Mouse (Mus musculus): ENCODE data around the gene H2afy. TPM values are rescaled to one million over a fixed set of nuclear protein-coding genes. Genes with fewer than 3 reads are reported as not detected.

Gene H2afy
- polyA plus RNA-seq, 1 experiment from 2014 or later: 263 TPM

GRCm38 (mm10) chr13:56102160-56102559, 34.0 kb downstream of the H2afy start:
- H3K9ac ChIP-seq (ENCODE audit: low read depth, low read length): no peak overlapping the region
- no peak for TF ChIP-seq CTCF (IDR thresholded peaks at IDR 0.05; ENCODE audit: low read depth)
- WGBS: 64% methylated on average over 9 of the region's 9 CpGs
- no peak overlapping the region for H3K27ac ChIP-seq
- no peak; the same call in 1 of the 2 replicates for ATAC-seq (replicated peaks; ENCODE audit: low FRiP score, low read depth)
- no peaks in the 10 kb centered on the region for H3K9me3 ChIP-seq (replicated peaks; ENCODE audit: low read length)
- no peak overlapping the region for H3K4me2 ChIP-seq (ENCODE audit: low read length)
- H3K4me3 ChIP-seq (replicated peaks; ENCODE audit: low read depth, low read length): no peak overlapping the region
- DNase-seq (ENCODE audit: low spot score): no peak
- no peaks in the 10 kb centered on the region for H3K4me1 ChIP-seq (replicated peaks; ENCODE audit: insufficient read depth, low read length)
- H3K36me3 ChIP-seq (ENCODE audit: insufficient read depth, low read length): peaks cover 35% of the 10 kb centered on the region
- H3K27me3 ChIP-seq (ENCODE audit: insufficient read depth, low read length): no peaks in the 10 kb centered on the region

GRCm38 (mm10) chr13:56095601-56096195, 40.5 kb downstream of the H2afy start:
- WGBS: 73% methylated on average over 18 of the region's 18 CpGs
- TF ChIP-seq CTCF (IDR thresholded peaks at IDR 0.05; ENCODE audit: low read depth): no peak
- no peak overlapping the region for H3K4me3 ChIP-seq (replicated peaks; ENCODE audit: low read depth, low read length)
- no peak overlapping the region for H3K4me2 ChIP-seq (ENCODE audit: low read length)
- no peaks in the 10 kb centered on the region for H3K9me3 ChIP-seq (replicated peaks; ENCODE audit: low read length)
- H3K9ac ChIP-seq (ENCODE audit: low read depth, low read length): no peak overlapping the region
- ATAC-seq (replicated peaks; ENCODE audit: low FRiP score, low read depth): no peak
- H3K27ac ChIP-seq: no peak overlapping the region
- DNase-seq (ENCODE audit: low spot score): no peak
- H3K27me3 ChIP-seq (ENCODE audit: insufficient read depth, low read length): no peaks in the 10 kb centered on the region
- peaks cover 31% of the 10 kb centered on the region for H3K36me3 ChIP-seq (ENCODE audit: insufficient read depth, low read length)
- no peaks in the 10 kb centered on the region for H3K4me1 ChIP-seq (replicated peaks; ENCODE audit: insufficient read depth, low read length)

- no peaks in the 10 kb centered on the region for H3K27me3 ChIP-seq (ENCODE audit: insufficient read depth, low read length)
- no peaks in the 10 kb centered on the region for H3K4me1 ChIP-seq (replicated peaks; ENCODE audit: insufficient read depth, low read length)
- no peak overlapping the region for H3K27ac ChIP-seq
- WGBS: 51% methylated on average over 8 of the region's 8 CpGs
- H3K9me3 ChIP-seq (replicated peaks; ENCODE audit: low read length): no peaks in the 10 kb centered on the region
- no peak for TF ChIP-seq CTCF (IDR thresholded peaks at IDR 0.05; ENCODE audit: low read depth)
- no peak overlapping the region for H3K4me3 ChIP-seq (replicated peaks; ENCODE audit: low read depth, low read length)
- H3K9ac ChIP-seq (ENCODE audit: low read depth, low read length): no peak overlapping the region
- peaks cover 30% of the 10 kb centered on the region for H3K36me3 ChIP-seq (ENCODE audit: insufficient read depth, low read length)
- ATAC-seq (replicated peaks; ENCODE audit: low FRiP score, low read depth): no peak
- no peak overlapping the region for H3K4me2 ChIP-seq (ENCODE audit: low read length)
- DNase-seq (ENCODE audit: low spot score): no peak
Observed at GRCm38 (mm10) chr13:56094544-56094943, 41.6 kb downstream of the H2afy start.

GRCm38 (mm10) chr13:56093680-56094079, 42.5 kb downstream of the H2afy start:
- ATAC-seq (replicated peaks; ENCODE audit: low FRiP score, low read depth) (no peak), DNase-seq (ENCODE audit: low spot score) (no peak)
- Histone ChIP-seq H3K4me3 (replicated peaks; ENCODE audit: low read depth, low read length) (no peak overlapping the region), H3K9ac (ENCODE audit: low read depth, low read length) (no peak overlapping the region), H3K27me3 (ENCODE audit: insufficient read depth, low read length) (no peaks in the 10 kb centered on the region), H3K4me1 (replicated peaks; ENCODE audit: insufficient read depth, low read length) (no peaks in the 10 kb centered on the region), H3K4me2 (ENCODE audit: low read length) (no peak overlapping the region), H3K36me3 (ENCODE audit: insufficient read depth, low read length) (peaks cover 30% of the 10 kb centered on the region), H3K27ac (no peak overlapping the region), H3K9me3 (replicated peaks; ENCODE audit: low read length) (no peaks in the 10 kb centered on the region)
- no peak for TF ChIP-seq CTCF (IDR thresholded peaks at IDR 0.05; ENCODE audit: low read depth)
- WGBS: 50% methylated on average over 3 of the region's 3 CpGs

- no peak for ATAC-seq (replicated peaks; ENCODE audit: low FRiP score, low read depth)
- Histone ChIP-seq H3K4me3 (replicated peaks; ENCODE audit: low read depth, low read length) (no peak overlapping the region), H3K4me1 (replicated peaks; ENCODE audit: insufficient read depth, low read length) (peaks cover 4% of the 10 kb centered on the region; the same call in 1 of the 2 replicates), H3K9me3 (replicated peaks; ENCODE audit: low read length) (no peaks in the 10 kb centered on the region), H3K36me3 (ENCODE audit: insufficient read depth, low read length) (peaks cover 35% of the 10 kb centered on the region), H3K27ac (no peak overlapping the region), H3K27me3 (ENCODE audit: insufficient read depth, low read length) (no peaks in the 10 kb centered on the region), H3K4me2 (ENCODE audit: low read length) (no peak overlapping the region), H3K9ac (ENCODE audit: low read depth, low read length) (no peak overlapping the region)
- no peak for DNase-seq (ENCODE audit: low spot score)
- TF ChIP-seq CTCF (IDR thresholded peaks at IDR 0.05; ENCODE audit: low read depth): no peak
- 83% methylated on average over 5 of the region's 5 CpGs for WGBS
Observed at GRCm38 (mm10) chr13:56092606-56093005, 43.6 kb downstream of the H2afy start.

GRCm38 (mm10) chr13:56090597-56090996, 45.6 kb downstream of the H2afy start:
- H3K36me3 ChIP-seq (ENCODE audit: insufficient read depth, low read length): peaks cover 33% of the 10 kb centered on the region
- H3K9ac ChIP-seq (ENCODE audit: low read depth, low read length): no peak overlapping the region
- peaks cover 5% of the 10 kb centered on the region; the same call in 1 of the 2 replicates for H3K4me1 ChIP-seq (replicated peaks; ENCODE audit: insufficient read depth, low read length)
- ATAC-seq (replicated peaks; ENCODE audit: low FRiP score, low read depth) (no peak), DNase-seq (ENCODE audit: low spot score) (no peak)
- no peak overlapping the region for H3K27ac ChIP-seq
- H3K27me3 ChIP-seq (ENCODE audit: insufficient read depth, low read length): no peaks in the 10 kb centered on the region
- peak; percentile 52 for TF ChIP-seq CTCF (IDR thresholded peaks at IDR 0.05; ENCODE audit: low read depth)
- no peak overlapping the region for H3K4me2 ChIP-seq (ENCODE audit: low read length)
- H3K4me3 ChIP-seq (replicated peaks; ENCODE audit: low read depth, low read length): no peak overlapping the region
- 79% methylated on average over 2 of the region's 2 CpGs for WGBS
- no peaks in the 10 kb centered on the region for H3K9me3 ChIP-seq (replicated peaks; ENCODE audit: low read length)

GRCm38 (mm10) chr13:56088602-56089001, 47.6 kb downstream of the H2afy start:
- Histone ChIP-seq H3K9ac (ENCODE audit: low read depth, low read length) (no peak overlapping the region), H3K4me2 (ENCODE audit: low read length) (no peak overlapping the region), H3K9me3 (replicated peaks; ENCODE audit: low read length) (no peaks in the 10 kb centered on the region), H3K4me1 (replicated peaks; ENCODE audit: insufficient read depth, low read length) (peaks cover 5% of the 10 kb centered on the region; the same call in 1 of the 2 replicates), H3K27ac (no peak overlapping the region), H3K36me3 (ENCODE audit: insufficient read depth, low read length) (peaks cover 44% of the 10 kb centered on the region), H3K27me3 (ENCODE audit: insufficient read depth, low read length) (no peaks in the 10 kb centered on the region), H3K4me3 (replicated peaks; ENCODE audit: low read depth, low read length) (no peak overlapping the region)
- ATAC-seq (replicated peaks; ENCODE audit: low FRiP score, low read depth) (no peak), DNase-seq (ENCODE audit: low spot score) (peak; percentile 67)
- 59% methylated on average over 13 of the region's 13 CpGs for WGBS
- no peak for TF ChIP-seq CTCF (IDR thresholded peaks at IDR 0.05; ENCODE audit: low read depth)
